Mouse (Mus musculus) cerebellum, adult 9-11 months (tissue): ENCODE results near the gene Stard13.

ENCODE experiments used
- DNase-seq: peaks from one replicate; pipeline ENCODE4 v3.0.0; 2022

Stard13 gene

DNA sequence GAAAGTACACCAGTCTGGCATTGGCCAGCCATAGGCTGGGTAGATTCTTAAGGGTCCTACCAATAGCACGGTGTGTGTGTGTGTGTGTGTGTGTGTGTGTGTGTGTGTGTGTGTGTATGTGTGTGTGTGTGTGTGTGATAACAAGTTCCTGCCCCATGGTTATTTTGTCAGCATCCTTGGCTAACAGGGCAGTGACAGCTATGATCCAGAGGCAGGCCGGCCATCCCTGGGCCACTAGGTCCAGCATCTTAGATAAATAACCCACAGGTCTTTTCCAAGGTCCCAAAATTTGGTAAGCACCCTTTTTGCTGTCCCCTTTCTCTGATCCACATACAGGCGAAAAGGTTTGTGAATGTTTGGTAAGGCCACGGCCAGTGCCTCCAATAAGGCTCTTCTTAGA lies 231.6 kb downstream of the Stard13 start:
- DNase-seq = no peak

DNA sequence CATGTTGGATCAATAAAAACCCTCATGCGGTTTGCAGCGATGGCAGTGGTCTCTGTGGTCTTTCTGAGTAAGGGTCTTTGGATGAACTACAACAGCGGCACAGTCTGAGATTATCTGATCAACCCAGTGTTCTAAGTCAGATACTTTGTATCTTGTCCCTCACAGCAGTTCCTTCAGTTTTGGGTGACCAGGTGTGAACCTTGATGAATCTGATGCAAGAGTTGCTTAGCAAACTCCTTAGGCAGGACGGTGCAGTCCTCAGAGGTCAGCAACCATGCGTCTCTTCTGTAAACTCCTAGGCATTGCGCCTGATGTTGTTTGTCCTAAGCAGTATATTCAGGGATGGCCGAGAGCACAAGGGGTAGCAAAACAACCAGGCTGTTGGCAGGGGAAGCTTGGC lies 232.5 kb downstream of the Stard13 start:
- DNase-seq = no peak

DNA sequence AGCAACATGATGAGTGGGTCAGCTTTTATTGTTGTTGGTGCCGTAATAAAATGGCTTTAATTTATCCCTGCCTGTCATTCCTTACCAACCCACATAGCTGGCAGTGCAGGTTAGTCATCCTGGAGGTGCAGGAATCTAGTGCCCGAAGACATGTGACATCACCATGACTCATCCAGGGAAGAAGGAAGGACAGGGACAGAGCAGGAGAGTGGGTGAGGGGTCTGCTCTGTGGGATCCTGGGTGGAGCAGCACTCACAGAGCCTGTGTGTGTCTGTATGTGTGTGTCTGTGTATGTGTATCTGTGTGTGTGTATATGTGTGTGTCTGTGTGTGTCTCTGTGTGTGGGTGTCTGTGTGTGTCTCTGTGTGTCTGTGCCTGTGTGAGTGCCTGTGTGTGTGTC lies 237.1 kb downstream of the Stard13 start:
- no peak for DNase-seq

DNA sequence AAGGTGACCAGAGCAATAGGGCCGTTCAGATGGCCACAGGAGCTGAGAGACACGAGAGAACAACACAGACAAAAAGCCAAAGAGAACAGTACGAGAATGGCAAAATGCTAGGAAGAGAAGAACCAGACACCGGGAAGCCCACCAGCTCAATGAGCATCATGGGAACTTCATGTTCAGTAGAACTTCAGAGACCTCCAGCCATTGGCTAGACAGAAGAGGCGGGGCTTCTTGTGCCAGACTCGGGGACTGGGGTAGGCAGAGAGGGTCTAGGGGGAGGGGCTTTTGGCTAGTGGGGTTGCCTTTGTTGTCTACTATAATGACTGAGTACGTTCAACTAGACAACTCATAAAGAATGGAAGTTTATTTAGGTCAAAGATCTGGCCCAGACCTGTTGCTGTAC lies 239.5 kb downstream of the Stard13 start:
- DNase-seq = no peak
